Mouse (Mus musculus) lung, adult 2 months (tissue): Measurements from ENCODE around the gene S100g. TPM values are rescaled to one million over a fixed set of nuclear protein-coding genes. Genes with fewer than 3 reads are reported as not detected.
A peak's percentile ranks its signal among the peaks of the same experiment; 100 is the strongest.

ENCODE experiments used
- DNase-seq: peaks from one replicate; pipeline ENCODE4 v3.0.0; 2022
- H3K4me1 ChIP-seq: fragments of 200-500 bp; 2 replicates; pipeline ENCODE4 v1.6.1; 2011; ENCODE audit warnings: low read length; ENCODE audit not compliant: control insufficient read depth, insufficient read depth
- H3K4me3 ChIP-seq: fragments of 200-500 bp; replicated peaks from 2 replicates; pipeline ENCODE3; 2011; ENCODE audit warnings: low read depth, mild to moderate bottlenecking, control low read depth, low read length; ENCODE audit errors: extremely low read depth
- CTCF ChIP-seq: fragments of 200-500 bp; IDR thresholded peaks from 2 replicates; pipeline ENCODE4 v1.5.1; 2011; ENCODE audit warnings: mild to moderate bottlenecking, low read length, control low read depth; ENCODE audit not compliant: insufficient read depth
- POLR2A ChIP-seq: fragments of 200-500 bp; IDR thresholded peaks from 2 replicates; pipeline ENCODE4 v1.6.1; 2011; ENCODE audit warnings: low read depth, mild to moderate bottlenecking, control low read depth, low read length, borderline replicate concordance; ENCODE audit errors: extremely low read depth
- WGBS: fragments of 180-500 bp; shearing (Covaris S2); methylation state at CpG from one replicate; pipeline ENCODE4 v1.1.7; 2018; 5-methylcytosine and 5-hydroxymethylcytosine counted together
- polyA plus RNA-seq: library from polyadenylated mRNA; depleted of rRNA; stranded (reverse); fragments of >200 nt; gene quantifications from 2 replicates; pipeline ENCODE4 v1.2.3, GENCODE M21; 2012; rRNA removed

The S100g gene
- 27.9 and 38.2 TPM in 2 replicates for polyA plus RNA-seq

GRCm38 (mm10) chrX:162964383-162964782 lies at the start of gene S100g:
Gene S100g (minus strand): TSS chrX:162964599.
- TF ChIP-seq CTCF (no peak), POLR2A (peak; percentile 13; the same call in 1 of the 2 replicates)
- no peaks in the 10 kb centered on the region for H3K4me1 ChIP-seq
- WGBS = 54% methylated on average over 3 of the region's 3 CpGs
- DNase-seq = no peak
- H3K4me3 ChIP-seq = peak within 1 kb of the TSS; percentile 16

DNA sequence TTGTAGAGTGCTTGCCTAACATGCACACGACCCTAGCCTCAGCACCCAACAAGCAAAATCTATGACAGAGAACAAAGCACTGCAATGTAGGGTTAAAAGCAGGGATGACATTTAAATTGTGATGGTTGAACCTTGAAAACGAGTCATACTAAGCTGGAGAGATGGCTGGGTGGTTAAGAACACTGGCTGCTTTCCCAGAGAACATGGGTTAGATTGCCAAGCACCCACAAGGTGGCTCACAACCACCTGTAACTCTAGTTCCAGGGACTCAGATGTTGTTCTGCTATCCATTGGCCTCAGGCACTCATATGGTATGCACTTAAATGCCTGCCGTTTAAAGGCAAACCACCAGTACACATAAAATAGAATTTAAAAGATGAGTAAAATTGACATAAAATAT lies 27.7 kb upstream of the S100g start:
- no peak for DNase-seq
- WGBS = 63% methylated on average over 3 of the region's 3 CpGs
- Histone ChIP-seq H3K4me3 (no peak overlapping the region), H3K4me1 (no peaks in the 10 kb centered on the region; the same call in 1 of the 2 replicates)
- TF ChIP-seq CTCF (no peak), POLR2A (no peak)

GRCm38 (mm10) chrX:162991396-162991795 lies 27.0 kb upstream of the S100g start:
- Histone ChIP-seq H3K4me3 (no peak overlapping the region), H3K4me1 (no peaks in the 10 kb centered on the region; the same call in 1 of the 2 replicates)
- no peak for DNase-seq
- TF ChIP-seq CTCF (no peak), POLR2A (no peak)
- WGBS = 60% methylated on average over 4 of the region's 4 CpGs

- 82% methylated on average over 10 of the region's 10 CpGs for WGBS
Observed at GRCm38 (mm10) chrX:162986876-162987495, 22.6 kb upstream of the S100g start.

DNA sequence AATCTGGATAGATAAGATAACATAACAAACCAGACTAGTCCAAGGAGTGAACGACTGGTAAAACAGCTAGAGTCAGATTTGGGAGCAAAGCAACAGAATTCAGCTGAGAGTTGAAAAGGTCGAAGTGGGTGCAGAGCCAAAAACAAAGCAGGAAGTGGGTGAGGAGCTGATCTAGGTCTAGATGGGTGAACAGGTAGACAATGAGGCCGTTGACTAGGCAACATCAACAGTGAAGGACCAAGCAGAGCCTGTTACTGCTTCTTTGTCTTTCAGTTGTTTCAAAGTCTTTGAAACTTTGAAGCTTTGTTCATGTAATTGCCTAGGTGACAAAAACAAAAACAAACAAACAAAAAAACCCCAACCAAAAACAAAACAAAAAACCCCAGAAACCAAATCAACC lies 11.8 kb upstream of the S100g start:
- no peak for DNase-seq
- 63% methylated on average over 3 of the region's 3 CpGs for WGBS
- Histone ChIP-seq H3K4me1 (no peaks in the 10 kb centered on the region), H3K4me3 (no peak overlapping the region)
- TF ChIP-seq POLR2A (no peak), CTCF (no peak)

More at GRCm38 (mm10) chrX:162986876-162987495, 22.6 kb upstream of the S100g start:
- TF ChIP-seq POLR2A (no peak), CTCF (no peak)
- no peak for DNase-seq
- no peak overlapping the region for H3K4me3 ChIP-seq
- H3K4me1 ChIP-seq = no peaks in the 10 kb centered on the region; the same call in 1 of the 2 replicates

DNA sequence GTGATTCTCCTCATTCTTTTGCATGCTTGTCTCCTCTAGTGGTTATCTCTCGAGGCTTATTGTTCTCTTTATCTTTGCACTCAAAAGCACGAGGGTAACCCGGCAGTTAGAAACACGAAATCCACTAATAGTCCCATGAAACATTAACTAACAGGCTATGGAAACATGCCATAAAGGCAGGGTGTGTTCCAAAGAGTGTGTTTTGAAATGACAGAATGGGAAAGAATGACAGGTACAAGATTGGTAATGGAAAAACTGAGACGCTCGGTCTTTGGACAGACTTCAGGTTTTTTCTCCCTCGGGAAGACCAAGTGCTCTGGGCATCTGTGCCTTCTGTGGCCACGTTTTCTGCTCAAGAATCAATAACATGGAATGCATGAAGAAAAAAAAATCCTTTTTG lies 3.1 kb upstream of the S100g start:
- DNase-seq = no peak
- Histone ChIP-seq H3K4me3 (no peak overlapping the region), H3K4me1 (no peaks in the 10 kb centered on the region)
- no peak for TF ChIP-seq POLR2A
- no peak for TF ChIP-seq CTCF
- WGBS = 68% methylated on average over 8 of the region's 8 CpGs

- TF ChIP-seq CTCF (no peak), POLR2A (no peak)
- Histone ChIP-seq H3K4me1 (no peaks in the 10 kb centered on the region), H3K4me3 (no peak overlapping the region)
- no peak for DNase-seq
- WGBS = 60% methylated on average over 4 of the region's 4 CpGs
Observed at GRCm38 (mm10) chrX:162963840-162964239, 559 bp downstream of the S100g start.

DNA sequence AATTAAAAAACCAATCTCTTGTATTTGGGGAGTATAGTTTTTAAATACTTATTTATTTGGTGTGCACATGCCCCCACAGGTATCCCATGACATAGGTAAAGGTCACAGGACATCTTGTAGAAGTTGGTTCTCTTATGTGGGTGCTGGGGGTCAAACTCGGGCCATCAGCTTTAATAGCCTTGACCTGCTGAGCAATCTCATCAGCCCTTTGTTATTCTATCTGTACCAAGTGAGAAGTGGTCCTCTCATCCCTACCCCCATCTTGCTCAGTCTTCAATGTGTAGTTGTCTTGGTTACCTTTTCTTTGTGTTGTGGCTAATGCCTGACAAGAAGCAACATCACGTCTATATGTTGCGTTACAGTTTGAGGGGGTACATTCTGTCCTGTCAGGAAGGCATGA lies 6.5 kb downstream of the S100g start:
- Histone ChIP-seq H3K4me1 (no peaks in the 10 kb centered on the region), H3K4me3 (no peak overlapping the region)
- TF ChIP-seq CTCF (no peak), POLR2A (no peak)
- DNase-seq = no peak
- 83% methylated on average over 3 of the region's 3 CpGs for WGBS

GRCm38 (mm10) chrX:162949811-162950439 lies 14.5 kb downstream of the S100g start:
- DNase-seq = no peak
- no peak for TF ChIP-seq POLR2A
- no peak for TF ChIP-seq CTCF
- Histone ChIP-seq H3K4me3 (no peak overlapping the region), H3K4me1 (no peaks in the 10 kb centered on the region)
- WGBS = 35% methylated on average over 3 of the region's 3 CpGs

DNA sequence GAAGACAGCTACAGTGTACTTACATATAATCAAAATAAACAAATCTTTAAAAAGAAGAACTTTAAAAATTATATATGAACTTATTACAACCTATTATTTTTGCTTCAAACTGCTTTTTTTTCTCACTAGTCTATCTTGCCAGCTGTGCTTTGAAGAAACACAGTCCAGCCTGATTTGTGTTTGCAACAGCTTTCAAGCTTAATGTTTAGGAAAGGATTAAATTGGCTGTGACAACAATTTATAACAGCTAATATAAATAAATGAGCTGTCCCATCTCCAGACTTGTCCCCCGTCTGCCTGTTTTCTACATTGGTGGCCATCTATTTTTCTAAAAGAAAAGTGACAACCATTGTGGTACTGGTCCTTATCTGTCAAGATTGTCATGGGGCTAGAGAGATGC lies 22.4 kb downstream of the S100g start:
- TF ChIP-seq CTCF (no peak), POLR2A (no peak)
- no peak for DNase-seq
- 88% methylated on average over 1 of the region's 1 CpGs for WGBS
- Histone ChIP-seq H3K4me1 (no peaks in the 10 kb centered on the region), H3K4me3 (no peak overlapping the region)

DNA sequence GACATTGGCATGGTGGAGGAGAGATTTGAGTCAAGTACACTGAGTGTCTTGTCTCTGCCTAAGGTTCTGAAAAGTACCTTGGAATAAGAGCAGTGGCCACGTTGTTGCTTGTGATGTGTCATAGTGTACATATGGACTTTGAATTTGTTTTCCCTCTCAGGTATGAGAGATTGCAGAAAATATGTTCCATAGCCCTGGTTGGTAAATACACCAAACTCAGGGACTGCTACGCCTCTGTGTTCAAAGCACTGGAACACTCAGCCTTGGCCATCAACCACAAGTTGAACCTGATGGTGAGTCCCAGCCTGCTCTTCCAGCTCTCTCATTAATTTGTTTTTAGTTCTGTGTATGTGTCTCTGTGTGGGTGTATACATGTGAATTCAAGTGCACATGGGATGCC lies 32.9 kb downstream of the S100g start:
- DNase-seq = no peak
- Histone ChIP-seq H3K4me3 (no peak overlapping the region), H3K4me1 (no peaks in the 10 kb centered on the region)
- TF ChIP-seq CTCF (no peak), POLR2A (no peak)
- 81% methylated on average over 2 of the region's 2 CpGs for WGBS
